Mouse (Mus musculus): ENCODE results near the gene Zfp768.
"Not testable (repeated sequence)": the region's sequence is repeated elsewhere in the genome, so short reads cannot be mapped to it uniquely, and the experiment has no call there.

Zfp768 gene

GRCm38 (mm10) chr7:127358472-127358871 lies 13.1 kb upstream of the Zfp768 start:
- no peak for DNase-seq (ENCODE audit: extremely low spot score, low read depth, low spot score)

- no peak for DNase-seq (ENCODE audit: extremely low spot score, low read depth, low spot score)
Measured at GRCm38 (mm10) chr7:127357871-127358270, 12.5 kb upstream of the Zfp768 start.

GRCm38 (mm10) chr7:127355796-127356195 lies 10.4 kb upstream of the Zfp768 start:
- DNase-seq (ENCODE audit: extremely low spot score, low read depth, low spot score), result no peak

GRCm38 (mm10) chr7:127351230-127352004 lies 6.0 kb upstream of the Zfp768 start:
- DNase-seq (ENCODE audit: extremely low spot score, low read depth, low spot score), result no peak

GRCm38 (mm10) chr7:127346676-127347075 lies 1.3 kb upstream of the Zfp768 start:
- no peak for DNase-seq (ENCODE audit: extremely low spot score, low read depth, low spot score)

GRCm38 (mm10) chr7:127345092-127345491 lies 297 bp downstream of the Zfp768 start:
- DNase-seq (ENCODE audit: extremely low spot score, low read depth, low spot score), result no peak

- no peak for DNase-seq (ENCODE audit: extremely low spot score, low read depth, low spot score)
Measured at GRCm38 (mm10) chr7:127344371-127344770, 1.0 kb downstream of the Zfp768 start.

- no peak for DNase-seq (ENCODE audit: extremely low spot score, low read depth, low spot score)
Measured at GRCm38 (mm10) chr7:127343351-127344019, 1.9 kb downstream of the Zfp768 start.

- DNase-seq (ENCODE audit: extremely low spot score, low read depth, low spot score), result no peak
Measured at GRCm38 (mm10) chr7:127342888-127343287, 2.5 kb downstream of the Zfp768 start.

GRCm38 (mm10) chr7:127342332-127342731 lies 3.1 kb downstream of the Zfp768 start:
- DNase-seq (ENCODE audit: extremely low spot score, low read depth, low spot score), result no peak

- not testable (repeated sequence) for DNase-seq (ENCODE audit: extremely low spot score, low read depth, low spot score)
Measured at GRCm38 (mm10) chr7:127341861-127342260, 3.5 kb downstream of the Zfp768 start.

GRCm38 (mm10) chr7:127341356-127341755 lies 4.0 kb downstream of the Zfp768 start:
- DNase-seq (ENCODE audit: extremely low spot score, low read depth, low spot score), result no peak

- DNase-seq (ENCODE audit: extremely low spot score, low read depth, low spot score), result no peak
Measured at GRCm38 (mm10) chr7:127337636-127338035, 7.8 kb downstream of the Zfp768 start.

- DNase-seq (ENCODE audit: extremely low spot score, low read depth, low spot score), result no peak
Measured at GRCm38 (mm10) chr7:127335604-127336003, 9.8 kb downstream of the Zfp768 start.

GRCm38 (mm10) chr7:127333240-127333639 lies 12.1 kb downstream of the Zfp768 start:
- DNase-seq (ENCODE audit: extremely low spot score, low read depth, low spot score), result no peak

GRCm38 (mm10) chr7:127326685-127327084 lies 18.7 kb downstream of the Zfp768 start:
- no peak for DNase-seq (ENCODE audit: extremely low spot score, low read depth, low spot score)

- no peak for DNase-seq (ENCODE audit: extremely low spot score, low read depth, low spot score)
Measured at GRCm38 (mm10) chr7:127325550-127325949, 19.8 kb downstream of the Zfp768 start.

- no peak for DNase-seq (ENCODE audit: extremely low spot score, low read depth, low spot score)
Measured at GRCm38 (mm10) chr7:127324944-127325343, 20.4 kb downstream of the Zfp768 start.

GRCm38 (mm10) chr7:127322085-127322484 lies 23.3 kb downstream of the Zfp768 start:
- no peak for DNase-seq (ENCODE audit: extremely low spot score, low read depth, low spot score)

GRCm38 (mm10) chr7:127321106-127321505 lies 24.3 kb downstream of the Zfp768 start:
- DNase-seq (ENCODE audit: extremely low spot score, low read depth, low spot score), result no peak

- DNase-seq (ENCODE audit: extremely low spot score, low read depth, low spot score), result no peak
Measured at GRCm38 (mm10) chr7:127313912-127314311, 31.5 kb downstream of the Zfp768 start.

GRCm38 (mm10) chr7:127309951-127310350 lies 35.4 kb downstream of the Zfp768 start:
- no peak for DNase-seq (ENCODE audit: extremely low spot score, low read depth, low spot score)
